Comparison of ENCODE assay signal across 10 mouse cellular contexts in the genomic region with DNA sequence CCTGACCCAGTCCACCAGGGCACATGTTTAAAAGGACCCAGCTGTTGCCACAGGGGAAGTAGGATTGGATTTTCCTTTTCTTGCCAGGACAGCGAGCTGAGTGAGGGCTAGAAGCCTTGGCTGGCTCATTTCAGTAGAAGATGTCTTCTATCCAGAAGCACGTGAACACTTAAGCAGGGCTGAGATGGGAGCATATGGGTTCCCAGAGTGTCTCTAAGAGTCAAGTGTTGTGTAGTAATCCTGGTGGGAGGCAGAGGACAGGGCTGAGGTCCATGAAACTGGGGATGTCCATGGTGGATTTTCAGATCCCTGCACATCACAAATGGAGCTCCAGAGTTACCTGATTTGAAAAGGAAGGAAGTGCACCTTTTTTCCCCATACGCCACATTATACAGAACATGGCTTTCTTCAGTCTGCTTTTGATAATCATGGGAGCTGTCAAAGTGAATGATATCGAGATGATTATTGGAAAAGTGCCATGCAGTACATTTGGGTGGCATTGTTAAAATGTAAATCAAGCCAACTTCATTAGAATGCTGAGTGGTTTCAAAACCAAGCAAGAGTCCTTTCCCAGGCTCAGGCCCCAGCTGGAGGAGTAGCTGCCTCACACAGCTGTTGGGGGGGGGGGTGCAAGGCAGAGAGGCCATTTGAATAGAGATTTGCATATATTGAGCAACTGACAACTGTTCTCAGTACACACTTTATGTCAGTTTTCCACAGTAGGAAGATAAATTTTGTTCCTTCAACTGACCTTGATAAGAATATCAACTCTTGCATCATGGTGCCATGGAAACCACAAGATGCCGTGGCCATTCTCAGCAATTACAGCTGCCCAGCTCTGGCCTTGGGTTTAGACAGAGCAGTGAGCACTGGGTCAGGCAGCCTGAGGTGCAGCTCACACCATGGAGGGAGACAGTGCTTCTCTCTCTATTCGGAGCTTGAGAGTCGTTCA.
DNase-seq lines count a peak whose midpoint lies in the region; ATAC-seq and TF ChIP-seq lines count a peak whose summit lies in the region.
"Had no signal": no experiment of that assay in that cellular context is flagged by ENCODE, and none has a peak within 500 bp of the region (broad histone marks: within the 10 kb centered on the region; RNA-seq: fewer than 3 reads in every experiment).

No protein-coding gene starts in this region.

- 71% methylated on average over 7 of the region's 7 CpGs for WGBS in forebrain, embryonic 13.5 days
- 85% methylated on average over 7 of the region's 7 CpGs for WGBS in forebrain, embryonic 10.5 days
- 70% methylated on average over 7 of the region's 7 CpGs for WGBS in midbrain, embryonic 15.5 days

- peak; percentile 94 for ATAC-seq in forebrain, embryonic 13.5 days
- peak; percentile 54; the same call in 1 of the 2 replicates for ATAC-seq in midbrain, embryonic 15.5 days (replicated peaks)

- H3K4me3 ChIP-seq in forebrain, embryonic 13.5 days: no peak overlapping the region
- no peak overlapping the region for H3K4me3 ChIP-seq in forebrain, embryonic 10.5 days
- H3K4me3 ChIP-seq in midbrain, embryonic 15.5 days: no peak overlapping the region
- no peak overlapping the region for H3K4me3 ChIP-seq in gastrocnemius, adult 2 months
- H3K4me3 ChIP-seq: limb, embryonic 13.5 days had no signal

- H3K9me3 ChIP-seq in forebrain, embryonic 13.5 days (replicated peaks): no peaks in the 10 kb centered on the region
- no peaks in the 10 kb centered on the region for H3K9me3 ChIP-seq in forebrain, embryonic 10.5 days
- no peaks in the 10 kb centered on the region for H3K9me3 ChIP-seq in midbrain, embryonic 15.5 days
- H3K9me3 ChIP-seq: limb, embryonic 13.5 days had no signal

- H3K4me2 ChIP-seq in forebrain, embryonic 13.5 days: no peak overlapping the region
- no peak overlapping the region for H3K4me2 ChIP-seq in midbrain, embryonic 15.5 days
- H3K4me2 ChIP-seq: limb, embryonic 13.5 days had no signal

- no peaks in the 10 kb centered on the region for H3K36me3 ChIP-seq in forebrain, embryonic 13.5 days (ENCODE audit: poor library complexity, severe bottlenecking)
- no peaks in the 10 kb centered on the region for H3K36me3 ChIP-seq in forebrain, embryonic 10.5 days (replicated peaks)
- H3K36me3 ChIP-seq in midbrain, embryonic 15.5 days (replicated peaks): no peaks in the 10 kb centered on the region
- H3K36me3 ChIP-seq: limb, embryonic 13.5 days had no signal

- intact Hi-C loops in gastrocnemius, adult 2 months (cut with DNase I): no loop called here

- no peak overlapping the region for H3K9ac ChIP-seq in forebrain, embryonic 13.5 days
- no peak overlapping the region for H3K9ac ChIP-seq in midbrain, embryonic 15.5 days
- H3K9ac ChIP-seq: limb, embryonic 13.5 days had no signal

- no peaks in the 10 kb centered on the region for H3K27me3 ChIP-seq in forebrain, embryonic 13.5 days
- H3K27me3 ChIP-seq in forebrain, embryonic 10.5 days (ENCODE audit: poor library complexity, severe bottlenecking): no peaks in the 10 kb centered on the region
- H3K27me3 ChIP-seq in midbrain, embryonic 15.5 days (replicated peaks): no peaks in the 10 kb centered on the region
- H3K27me3 ChIP-seq: limb, embryonic 13.5 days had no signal

- peaks cover 9% of the 10 kb centered on the region for H3K4me1 ChIP-seq in forebrain, embryonic 13.5 days
- no peaks in the 10 kb centered on the region for H3K4me1 ChIP-seq in forebrain, embryonic 10.5 days
- H3K4me1 ChIP-seq in midbrain, embryonic 15.5 days: peaks cover 3% of the 10 kb centered on the region; the same call in 1 of the 2 replicates
- H3K4me1 ChIP-seq: limb, embryonic 13.5 days had no signal

- H3K27ac ChIP-seq in forebrain, embryonic 13.5 days: peak overlapping the region; percentile 75
- H3K27ac ChIP-seq in forebrain, embryonic 10.5 days: no peak overlapping the region
- H3K27ac ChIP-seq in midbrain, embryonic 15.5 days: peak overlapping the region; percentile 20; the same call in 1 of the 2 replicates
- no peak overlapping the region for H3K27ac ChIP-seq in gastrocnemius, adult 2 months
- H3K27ac ChIP-seq: limb, embryonic 13.5 days had no signal

- DNase-seq in forebrain, embryonic 10.5 days (ENCODE audit: extremely low spot score, low spot score): no peak
- peak; percentile 21 for DNase-seq in lung, postnatal 10 days
- no peak for DNase-seq in lung, postnatal 25 days (ENCODE audit: low spot score)
- DNase-seq in brain, embryonic 18.5 days (ENCODE audit: low read depth, low spot score): peak; percentile 37
- no peak for DNase-seq in frontal cortex, postnatal 14 days (ENCODE audit: low spot score in 2 of 2)
- no peak for DNase-seq in gastrocnemius, adult 2 months
- DNase-seq: kidney, postnatal 25 days had no signal

- no peak for TF ChIP-seq CTCF in gastrocnemius, adult 2 months (IDR thresholded peaks at IDR 0.05)

Comparison
In these comparisons a context has a peak if more than half of its experiments do, and no peak if none do; other contexts are left out.
1. H3K27ac ChIP-seq: peak in forebrain, embryonic 13.5 days (single experiment) and midbrain, embryonic 15.5 days (single experiment); none in forebrain, embryonic 10.5 days (single experiment) and gastrocnemius, adult 2 months (single experiment).
2. DNase-seq: peak in lung, postnatal 10 days (single experiment) and brain, embryonic 18.5 days (single experiment); none in forebrain, embryonic 10.5 days (single experiment), lung, postnatal 25 days (single experiment), frontal cortex, postnatal 14 days (0 of 2) and gastrocnemius, adult 2 months (single experiment).